Mouse (Mus musculus) activated CD4-positive, CD25-positive, alpha-beta regulatory T cell (primary cell): Measurements from ENCODE around the gene Sim1. TPM values are rescaled to one million over a fixed set of nuclear protein-coding genes. Genes with fewer than 3 reads are reported as not detected.

Source experiments
- polyA plus RNA-seq, 2 experiments: library from polyadenylated mRNA; unstranded; fragments of 100-300 nt; shearing (Covaris generic); gene quantifications; one replicate each; pipeline ENCODE4 v1.2.1; 2017

Sim1 gene
- polyA plus RNA-seq = not detected

DNA sequence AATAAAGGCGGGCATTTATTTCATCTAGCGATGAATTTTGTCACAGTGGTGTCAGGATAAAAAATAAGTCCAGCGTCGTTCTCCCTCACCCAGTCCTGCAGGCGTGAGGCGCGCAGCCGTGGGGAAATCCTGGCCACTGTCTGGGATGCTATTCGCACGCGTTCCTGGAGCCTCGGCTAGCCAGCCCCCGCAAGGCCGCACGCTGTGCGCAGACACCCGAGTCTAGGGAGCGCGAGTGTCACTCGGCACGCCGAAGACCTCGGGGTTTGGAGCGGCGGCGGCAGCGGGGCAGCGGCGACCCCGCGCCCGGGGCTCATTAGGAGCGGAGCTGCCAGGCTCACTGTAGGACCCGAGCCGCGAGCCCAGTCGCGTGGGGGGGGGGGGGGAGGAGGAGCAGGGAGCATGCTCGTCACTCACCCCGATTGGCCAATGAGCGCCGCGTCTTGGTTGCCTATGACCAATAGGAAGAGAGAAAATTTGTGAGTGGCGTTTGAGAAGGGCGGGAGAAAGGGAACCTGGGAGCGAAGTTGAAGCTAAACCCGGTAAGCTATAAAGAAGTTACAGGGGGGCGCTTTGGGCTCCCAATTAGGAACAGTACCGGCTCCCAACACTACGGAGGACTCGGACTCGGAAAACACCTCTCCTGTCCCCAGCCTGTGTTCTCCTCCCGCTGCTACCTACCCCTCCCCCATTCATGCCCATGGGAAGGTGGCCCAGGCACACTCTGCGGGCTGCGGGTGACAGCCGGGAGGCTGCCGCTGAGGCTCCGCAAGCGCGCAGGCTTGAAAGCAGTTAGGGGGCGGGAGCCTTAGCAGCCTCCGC is at the start of gene Sim1:
Sim1 (plus strand) TSS at position 585 of the 822 bp plus-strand sequence.

